In the genomic region with DNA sequence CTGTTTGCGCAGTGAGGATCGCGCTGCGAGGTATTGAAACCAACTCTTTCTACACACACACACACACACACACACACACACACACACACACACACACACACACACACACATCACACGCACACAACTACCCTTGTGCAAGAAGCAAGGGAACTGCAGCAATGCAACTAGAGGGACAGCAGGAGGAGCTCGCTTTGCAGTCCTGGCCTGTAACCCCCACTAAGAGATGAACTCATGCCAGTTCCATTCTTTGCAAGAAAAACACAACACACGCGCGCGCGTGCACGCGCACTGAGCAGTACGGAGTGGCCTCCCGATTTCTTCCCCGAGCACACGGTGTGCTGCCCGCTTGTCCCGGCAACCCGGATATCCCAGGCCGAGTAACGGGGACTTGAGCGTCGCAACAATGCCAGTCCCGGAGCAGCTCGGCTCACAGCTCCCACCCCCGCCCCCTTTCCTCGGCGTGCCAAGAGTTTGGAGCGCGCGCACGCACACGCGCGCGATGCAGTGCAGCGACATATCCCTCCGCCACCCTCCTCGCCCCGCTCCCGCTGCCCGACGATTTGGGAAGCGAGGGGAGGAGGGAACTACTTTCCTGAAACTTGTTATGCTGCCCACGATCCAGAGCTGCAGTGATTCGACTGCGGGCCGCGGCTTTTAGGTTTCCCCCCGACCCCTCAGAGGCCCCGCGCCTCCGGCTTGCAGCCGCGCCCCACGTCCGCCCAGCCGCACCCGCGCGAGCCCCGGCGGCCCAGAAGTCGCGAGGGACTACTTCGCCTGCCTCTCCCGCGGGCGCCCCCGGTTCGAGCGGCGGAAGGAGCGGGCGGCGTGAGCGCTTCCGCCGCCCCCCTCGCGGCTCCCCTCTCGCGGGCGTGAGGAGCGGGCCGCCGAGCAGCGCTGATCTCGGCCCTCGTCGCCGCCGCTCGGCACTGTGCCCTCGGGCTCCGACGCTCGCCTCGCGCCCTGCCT, we compare ENCODE assay signal across 7 mouse cellular contexts. TPM values are rescaled to one million over a fixed set of nuclear protein-coding genes. Genes with fewer than 3 reads are reported as not detected.
A peak's percentile ranks its signal among the peaks of the same experiment; 100 is the strongest.
DNase-seq lines count a peak whose midpoint lies in the region; ATAC-seq lines count a peak whose summit lies in the region.

No protein-coding gene starts in this region.

- peak overlapping the region; percentile 74 for H3K4me2 ChIP-seq in intestine, embryonic 16.5 days (ENCODE audit: low read depth, low read length)
- H3K4me2 ChIP-seq in midbrain, embryonic 11.5 days, result peak overlapping the region; percentile 79

- peaks cover 3% of the 10 kb centered on the region; the same call in 1 of the 2 replicates for H3K4me1 ChIP-seq in intestine, embryonic 16.5 days (ENCODE audit: control insufficient read depth, insufficient read depth, low read length)
- peaks cover 10% of the 10 kb centered on the region; the same call in 1 of the 2 replicates for H3K4me1 ChIP-seq in midbrain, embryonic 11.5 days (ENCODE audit: control insufficient read depth, insufficient read depth, low read length)

- WGBS in intestine, embryonic 16.5 days, result under 1% methylated on average over 94 of the region's 101 CpGs
- under 1% methylated on average over 90 of the region's 101 CpGs for whole genome bisulfite sequencing in midbrain, embryonic 11.5 days

- H3K9ac ChIP-seq in intestine, embryonic 16.5 days (ENCODE audit: low read depth, low read length), result peak overlapping the region; percentile 95
- H3K9ac ChIP-seq in midbrain, embryonic 11.5 days (ENCODE audit: low read length), result peak overlapping the region; percentile 92

- H3K4me3 ChIP-seq in intestine, embryonic 16.5 days (ENCODE audit: low read length), result peak overlapping the region; percentile 91
- H3K4me3 ChIP-seq in midbrain, embryonic 11.5 days (ENCODE audit: low read depth, low read length), result peak overlapping the region; percentile 97

- no peaks in the 10 kb centered on the region for H3K36me3 ChIP-seq in intestine, embryonic 16.5 days (ENCODE audit: control insufficient read depth, insufficient read depth, low read length)
- H3K36me3 ChIP-seq in midbrain, embryonic 11.5 days (ENCODE audit: control insufficient read depth, insufficient read depth, low read length), result no peaks in the 10 kb centered on the region

- peak; percentile 87 for DNase-seq in adrenal gland, adult 8-10 months
- peak; percentile 92 for DNase-seq in embryo, embryonic 9.5 days (ENCODE audit: extremely low spot score)
- peak; percentile 78 to 89 for DNase-seq in gastrocnemius, postnatal 4 days (ENCODE audit: low spot score in 2 of 2)
- peak; percentile 92 for DNase-seq in left cerebral cortex, postnatal 36 days (ENCODE audit: low spot score in 2 of 2)
- DNase-seq in midbrain, embryonic 11.5 days (ENCODE audit: low spot score, missing footprints), result peak; percentile 99
- DNase-seq in skeletal muscle tissue, adult 2 months (ENCODE audit: low read depth, low spot score), result peak; percentile 94

- peak; percentile 84 for ATAC-seq in intestine, embryonic 16.5 days
- peak; percentile 84 for ATAC-seq in midbrain, embryonic 11.5 days (ENCODE audit: low FRiP score)

- H3K27me3 ChIP-seq in intestine, embryonic 16.5 days (replicated peaks; ENCODE audit: control insufficient read depth, insufficient read depth, low read length), result no peaks in the 10 kb centered on the region
- no peaks in the 10 kb centered on the region for H3K27me3 ChIP-seq in midbrain, embryonic 11.5 days (ENCODE audit: control insufficient read depth, insufficient read depth, low read length)

- no peaks in the 10 kb centered on the region for H3K9me3 ChIP-seq in intestine, embryonic 16.5 days (ENCODE audit: control insufficient read depth, low read length)
- H3K9me3 ChIP-seq in midbrain, embryonic 11.5 days (ENCODE audit: control insufficient read depth, low read length), result no peaks in the 10 kb centered on the region

- peak overlapping the region; percentile 99 for H3K27ac ChIP-seq in intestine, embryonic 16.5 days (ENCODE audit: low read length)
- H3K27ac ChIP-seq in midbrain, embryonic 11.5 days (ENCODE audit: low read depth, low read length), result peak overlapping the region; percentile 99

- intact Hi-C loops in left cerebral cortex, postnatal 36 days (cut with DNase I), result loop anchor here (1.0 to 2.0 kb wide), 5 partner anchors 102 to 220 kb away; no protein-coding TSS in a partner anchor

RNA-seq across cellular contexts. Expression of a gene that starts 0.6 kb away (rescaled TPM):
- 100 to 1,000 TPM in 3 of 4 experiments, 10 to 100 TPM in 1; 81.3 to 142 (median 124) TPM for total RNA-seq in adrenal gland, adult 8-10 months (2022)
- 10 to 100 TPM; 37.0 to 40.3 TPM for total RNA-seq in gastrocnemius, postnatal 4 days (2021)
- 4.6 TPM in 2 replicates for polyA plus RNA-seq in intestine, embryonic 16.5 days (2015; fragmentation: Nextera tagmentation; extraction: Ambion mirVana)
- 100 to 1,000 TPM; 121 to 162 TPM for total RNA-seq in left cerebral cortex, postnatal 36 days (2021)
- 20.1 and 21.4 TPM in 2 replicates for polyA plus RNA-seq in midbrain, embryonic 11.5 days (2014; fragmentation: Nextera tagmentation; extraction: Ambion mirVana)

Comparison
In these comparisons a context has a peak if more than half of its experiments do, and no peak if none do; other contexts are left out.
1. Peak in every context shown above with its lines: DNase-seq, ATAC-seq, H3K4me3 ChIP-seq and H3K27ac ChIP-seq.